Mouse (Mus musculus): ENCODE results near the gene Trim71. TPM values are rescaled to one million over a fixed set of nuclear protein-coding genes. Genes with fewer than 3 reads are reported as not detected.

Trim71 gene
- polyA plus RNA-seq, 1 experiment from 2014 or later: 0.31 TPM

- Histone ChIP-seq H3K36me3 (replicated peaks; ENCODE audit: control insufficient read depth, insufficient read depth) (peaks cover 31% of the 10 kb centered on the region), H3K9me3 (ENCODE audit: control insufficient read depth, low read length) (no peaks in the 10 kb centered on the region), H3K4me2 (replicated peaks) (peak overlapping the region; percentile 52), H3K9ac (peak overlapping the region; percentile 6; the same call in 1 of the 2 replicates), H3K27me3 (ENCODE audit: control insufficient read depth, insufficient read depth, low read length) (no peaks in the 10 kb centered on the region), H3K4me3 (replicated peaks; ENCODE audit: low read length) (peak overlapping the region; percentile 20), H3K27ac (peak overlapping the region; percentile 46), H3K4me1 (replicated peaks; ENCODE audit: control insufficient read depth, insufficient read depth, low read length) (peaks cover 6% of the 10 kb centered on the region)
- ATAC-seq (ENCODE audit: low FRiP score) (peak; percentile 68; the same call in 1 of the 2 replicates), DNase-seq (ENCODE audit: low spot score) (peak; percentile 73)
- under 1% methylated on average over 23 of the region's 23 CpGs for WGBS
These were observed 19.6 kb upstream of the Trim71 start for GRCm38 (mm10) chr9:114583812-114584182.

GRCm38 (mm10) chr9:114578646-114579045, 14.5 kb upstream of the Trim71 start:
- Histone ChIP-seq H3K4me3 (replicated peaks; ENCODE audit: low read length) (no peak overlapping the region), H3K27me3 (ENCODE audit: control insufficient read depth, insufficient read depth, low read length) (no peaks in the 10 kb centered on the region), H3K36me3 (replicated peaks; ENCODE audit: control insufficient read depth, insufficient read depth) (no peaks in the 10 kb centered on the region), H3K27ac (no peak overlapping the region), H3K4me2 (replicated peaks) (no peak overlapping the region), H3K9ac (no peak overlapping the region), H3K9me3 (ENCODE audit: control insufficient read depth, low read length) (no peaks in the 10 kb centered on the region), H3K4me1 (replicated peaks; ENCODE audit: control insufficient read depth, insufficient read depth, low read length) (no peaks in the 10 kb centered on the region)
- DNase-seq (ENCODE audit: low spot score) (no peak), ATAC-seq (ENCODE audit: low FRiP score) (no peak)
- WGBS: 84% methylated on average over 11 of the region's 11 CpGs

- Histone ChIP-seq H3K4me1 (replicated peaks; ENCODE audit: control insufficient read depth, insufficient read depth, low read length) (no peaks in the 10 kb centered on the region), H3K9ac (no peak overlapping the region), H3K36me3 (replicated peaks; ENCODE audit: control insufficient read depth, insufficient read depth) (no peaks in the 10 kb centered on the region), H3K4me3 (replicated peaks; ENCODE audit: low read length) (no peak overlapping the region), H3K27ac (no peak overlapping the region), H3K27me3 (ENCODE audit: control insufficient read depth, insufficient read depth, low read length) (no peaks in the 10 kb centered on the region), H3K9me3 (ENCODE audit: control insufficient read depth, low read length) (no peaks in the 10 kb centered on the region), H3K4me2 (replicated peaks) (no peak overlapping the region)
- DNase-seq (ENCODE audit: low spot score) (no peak), ATAC-seq (ENCODE audit: low FRiP score) (no peak)
- WGBS: 100% methylated on average over 1 of the region's 1 CpGs
These were observed 11.8 kb upstream of the Trim71 start for GRCm38 (mm10) chr9:114576001-114576400.

- no peak overlapping the region for H3K4me3 ChIP-seq (replicated peaks; ENCODE audit: low read length)
- no peaks in the 10 kb centered on the region for H3K36me3 ChIP-seq (replicated peaks; ENCODE audit: control insufficient read depth, insufficient read depth)
- no peaks in the 10 kb centered on the region for H3K27me3 ChIP-seq (ENCODE audit: control insufficient read depth, insufficient read depth, low read length)
- no peaks in the 10 kb centered on the region for H3K9me3 ChIP-seq (ENCODE audit: control insufficient read depth, low read length)
- no peak overlapping the region for H3K9ac ChIP-seq
- H3K4me1 ChIP-seq (replicated peaks; ENCODE audit: control insufficient read depth, insufficient read depth, low read length): no peaks in the 10 kb centered on the region
- ATAC-seq (ENCODE audit: low FRiP score) (no peak), DNase-seq (ENCODE audit: low spot score) (no peak)
- H3K4me2 ChIP-seq (replicated peaks): no peak overlapping the region
- WGBS: 68% methylated on average over 5 of the region's 5 CpGs
- no peak overlapping the region for H3K27ac ChIP-seq
These were observed 9.4 kb upstream of the Trim71 start for GRCm38 (mm10) chr9:114573528-114573927.

GRCm38 (mm10) chr9:114568682-114569474, 4.7 kb upstream of the Trim71 start:
- 90% methylated on average over 5 of the region's 5 CpGs for WGBS
- H3K9me3 ChIP-seq (ENCODE audit: control insufficient read depth, low read length): no peaks in the 10 kb centered on the region

GRCm38 (mm10) chr9:114564667-114565066, 498 bp upstream of the Trim71 start:
- Histone ChIP-seq H3K4me3 (replicated peaks; ENCODE audit: low read length) (peak overlapping the region; percentile 67), H3K9me3 (ENCODE audit: control insufficient read depth, low read length) (no peaks in the 10 kb centered on the region), H3K4me2 (replicated peaks) (peak overlapping the region; percentile 69), H3K27me3 (ENCODE audit: control insufficient read depth, insufficient read depth, low read length) (peaks cover 33% of the 10 kb centered on the region), H3K9ac (peak overlapping the region; percentile 73), H3K27ac (no peak overlapping the region), H3K36me3 (replicated peaks; ENCODE audit: control insufficient read depth, insufficient read depth) (no peaks in the 10 kb centered on the region), H3K4me1 (replicated peaks; ENCODE audit: control insufficient read depth, insufficient read depth, low read length) (peaks cover 26% of the 10 kb centered on the region; the same call in 1 of the 2 replicates)
- DNase-seq (ENCODE audit: low spot score) (no peak), ATAC-seq (ENCODE audit: low FRiP score) (no peak)
- WGBS: 2% methylated on average over 10 of the region's 10 CpGs

More at GRCm38 (mm10) chr9:114568682-114569474, 4.7 kb upstream of the Trim71 start:
- Histone ChIP-seq H3K4me1 (replicated peaks; ENCODE audit: control insufficient read depth, insufficient read depth, low read length) (no peaks in the 10 kb centered on the region; the same call in 1 of the 2 replicates), H3K9ac (no peak overlapping the region), H3K27me3 (ENCODE audit: control insufficient read depth, insufficient read depth, low read length) (no peaks in the 10 kb centered on the region), H3K4me3 (replicated peaks; ENCODE audit: low read length) (no peak overlapping the region), H3K36me3 (replicated peaks; ENCODE audit: control insufficient read depth, insufficient read depth) (no peaks in the 10 kb centered on the region), H3K27ac (no peak overlapping the region), H3K4me2 (replicated peaks) (no peak overlapping the region)
- no peak for ATAC-seq (ENCODE audit: low FRiP score)
- no peak for DNase-seq (ENCODE audit: low spot score)

GRCm38 (mm10) chr9:114562919-114563751, 1.0 kb downstream of the Trim71 start:
- peaks cover 48% of the 10 kb centered on the region for H3K27me3 ChIP-seq (ENCODE audit: control insufficient read depth, insufficient read depth, low read length)
- peak; percentile 65 for DNase-seq (ENCODE audit: low spot score)
- H3K4me1 ChIP-seq (replicated peaks; ENCODE audit: control insufficient read depth, insufficient read depth, low read length): peaks cover 26% of the 10 kb centered on the region; the same call in 1 of the 2 replicates
- H3K4me3 ChIP-seq (replicated peaks; ENCODE audit: low read length): peak overlapping the region; percentile 67
- WGBS: under 1% methylated on average over 99 of the region's 122 CpGs
- H3K9ac ChIP-seq: peak overlapping the region; percentile 73
- H3K27ac ChIP-seq: peak overlapping the region; percentile 75
- H3K9me3 ChIP-seq (ENCODE audit: control insufficient read depth, low read length): no peaks in the 10 kb centered on the region
- peak; percentile 75 for ATAC-seq (ENCODE audit: low FRiP score)
- no peaks in the 10 kb centered on the region for H3K36me3 ChIP-seq (replicated peaks; ENCODE audit: control insufficient read depth, insufficient read depth)
- H3K4me2 ChIP-seq (replicated peaks): peak overlapping the region; percentile 69

GRCm38 (mm10) chr9:114562031-114562918, 1.9 kb downstream of the Trim71 start:
- Histone ChIP-seq H3K4me2 (replicated peaks) (peak overlapping the region; percentile 69), H3K36me3 (replicated peaks; ENCODE audit: control insufficient read depth, insufficient read depth) (no peaks in the 10 kb centered on the region), H3K9me3 (ENCODE audit: control insufficient read depth, low read length) (no peaks in the 10 kb centered on the region), H3K27ac (no peak overlapping the region), H3K4me1 (replicated peaks; ENCODE audit: control insufficient read depth, insufficient read depth, low read length) (peaks cover 26% of the 10 kb centered on the region; the same call in 1 of the 2 replicates), H3K9ac (peak overlapping the region; percentile 73), H3K27me3 (ENCODE audit: control insufficient read depth, insufficient read depth, low read length) (peaks cover 50% of the 10 kb centered on the region), H3K4me3 (replicated peaks; ENCODE audit: low read length) (peak overlapping the region; percentile 67)
- DNase-seq (ENCODE audit: low spot score) (no peak), ATAC-seq (ENCODE audit: low FRiP score) (no peak)
- WGBS: under 1% methylated on average over 61 of the region's 101 CpGs
